Mouse (Mus musculus): Measurements from ENCODE around the gene Kpna6. TPM values are rescaled to one million over a fixed set of nuclear protein-coding genes. Genes with fewer than 3 reads are reported as not detected.
A peak's percentile ranks its signal among the peaks of the same experiment; 100 is the strongest.
"Not testable (repeated sequence)": the region's sequence is repeated elsewhere in the genome, so short reads cannot be mapped to it uniquely, and the experiment has no call there.

Gene Kpna6
- 10 to 100 TPM; 56.4 to 63.3 TPM for total RNA-seq (2021)
- long read RNA-seq, experiment 1, full-length matches to known transcripts, result 14 of 22 reads
- long read RNA-seq, experiment 1, partial matches to known transcripts, result 1 of 22 reads
- long read RNA-seq, experiment 1, other reads (novel, unspliced or antisense), result 7 of 22 reads
- long read RNA-seq, experiment 2, full-length matches to known transcripts, result 9 of 26 reads
- long read RNA-seq, experiment 2, partial matches to known transcripts, result 1 of 26 reads
- long read RNA-seq, experiment 2, other reads (novel, unspliced or antisense), result 16 of 26 reads

GRCm38 (mm10) chr4:129672083-129672877 lies at the start of gene Kpna6:
Gene Kpna6 (minus strand): TSS chr4:129672767.
- peak; percentile 87 for DNase-seq

GRCm38 (mm10) chr4:129716310-129716709 lies 43.7 kb upstream of the Kpna6 start:
- no peak for DNase-seq

GRCm38 (mm10) chr4:129709486-129710129 lies 37.0 kb upstream of the Kpna6 start:
- peak; percentile 35 for DNase-seq

GRCm38 (mm10) chr4:129706750-129707149 lies 34.2 kb upstream of the Kpna6 start:
- DNase-seq, result no peak

GRCm38 (mm10) chr4:129702454-129702853 lies 29.9 kb upstream of the Kpna6 start:
- DNase-seq, result peak; percentile 56

- peak; percentile 84 for DNase-seq
Measured at GRCm38 (mm10) chr4:129701503-129702377, 29.2 kb upstream of the Kpna6 start.

GRCm38 (mm10) chr4:129700661-129701060 lies 28.1 kb upstream of the Kpna6 start:
- DNase-seq, result not testable (repeated sequence)

GRCm38 (mm10) chr4:129700216-129700615 lies 27.6 kb upstream of the Kpna6 start:
- DNase-seq, result no peak

GRCm38 (mm10) chr4:129697191-129697590 lies 24.6 kb upstream of the Kpna6 start:
- DNase-seq, result no peak

- DNase-seq, result peak; percentile 87
Measured at GRCm38 (mm10) chr4:129696158-129696985, 23.8 kb upstream of the Kpna6 start, which contains the start of gene Tmem39b. Gene Tmem39b (minus strand): TSS chr4:129696838.

GRCm38 (mm10) chr4:129695815-129696157 lies 23.2 kb upstream of the Kpna6 start:
- DNase-seq, result no peak

- DNase-seq, result no peak
Measured at GRCm38 (mm10) chr4:129684531-129684930, 12.0 kb upstream of the Kpna6 start.

- no peak for DNase-seq
Measured at GRCm38 (mm10) chr4:129683901-129684493, 11.4 kb upstream of the Kpna6 start.

GRCm38 (mm10) chr4:129681837-129682236 lies 9.3 kb upstream of the Kpna6 start:
- no peak for DNase-seq

- no peak for DNase-seq
Measured at GRCm38 (mm10) chr4:129672878-129673449, 397 bp upstream of the Kpna6 start.

GRCm38 (mm10) chr4:129671491-129672082 lies 980 bp downstream of the Kpna6 start:
- peak; percentile 36 for DNase-seq

GRCm38 (mm10) chr4:129662255-129662813 lies 10.2 kb downstream of the Kpna6 start:
- no peak for DNase-seq

GRCm38 (mm10) chr4:129661584-129661983 lies 11.0 kb downstream of the Kpna6 start:
- no peak for DNase-seq

- DNase-seq, result no peak
Measured at GRCm38 (mm10) chr4:129654770-129655169, 17.8 kb downstream of the Kpna6 start.

GRCm38 (mm10) chr4:129650359-129650758 lies 22.2 kb downstream of the Kpna6 start:
- no peak for DNase-seq

Measured in gastrocnemius, postnatal 10 days (tissue).